Mouse (Mus musculus) heart, embryonic 11.5 days (tissue): Measurements from ENCODE around the gene Zg16. TPM values are rescaled to one million over a fixed set of nuclear protein-coding genes. Genes with fewer than 3 reads are reported as not detected.
A peak's percentile ranks its signal among the peaks of the same experiment; 100 is the strongest.

Experiments
- ATAC-seq: fragments of 200-750 bp; cut with Nextera tagmentation; replicated peaks from 2 replicates; pipeline ENCODE4 v1.8.0; 2017; ENCODE audit warnings: moderate library complexity; ENCODE audit not compliant: insufficient number of reproducible peaks, low FRiP score, low TSS enrichment
- H3K27ac ChIP-seq: fragments of 300-500 bp; sonication (generic); 2 replicates; pipeline ENCODE4 v1.5.1; 2014; ENCODE audit warnings: mild to moderate bottlenecking, low read depth, low read length
- H3K27me3 ChIP-seq: fragments of 300-500 bp; sonication (generic); 2 replicates; pipeline ENCODE4 v1.6.1; 2014; ENCODE audit warnings: mild to moderate bottlenecking, low read length, mixed read lengths; ENCODE audit not compliant: control insufficient read depth, insufficient read depth
- H3K36me3 ChIP-seq: fragments of 300-500 bp; sonication (generic); 2 replicates; pipeline ENCODE4 v1.6.1; 2014; ENCODE audit warnings: mild to moderate bottlenecking, low read length, moderate library complexity, mixed read lengths; ENCODE audit not compliant: control insufficient read depth, insufficient read depth
- H3K4me1 ChIP-seq: fragments of 300-500 bp; sonication (generic); 2 replicates; pipeline ENCODE4 v1.6.1; 2014; ENCODE audit warnings: low read length; ENCODE audit not compliant: control insufficient read depth, insufficient read depth
- H3K4me2 ChIP-seq: fragments of 300-500 bp; sonication (generic); 2 replicates; pipeline ENCODE4 v1.6.1; 2014; ENCODE audit warnings: mild to moderate bottlenecking, moderate library complexity
- H3K4me3 ChIP-seq: fragments of 300-500 bp; sonication (generic); 2 replicates; pipeline ENCODE4 v1.5.1; 2014; ENCODE audit warnings: low read depth, low read length
- H3K9ac ChIP-seq: fragments of 300-500 bp; sonication (generic); 2 replicates; pipeline ENCODE4 v1.6.1; 2014; ENCODE audit warnings: mild to moderate bottlenecking, low read depth, low read length, moderate library complexity
- H3K9me3 ChIP-seq: fragments of 300-500 bp; sonication (generic); replicated peaks from 2 replicates; pipeline ENCODE4 v1.6.1; 2016; ENCODE audit warnings: low read length; ENCODE audit not compliant: control insufficient read depth
- WGBS: fragments of 180-500 bp; shearing (Covaris S2); extraction: QIAGEN DNeasy Blood & Tissue Kit; methylation state at CpG from one replicate; pipeline ENCODE4 v1.1.7; 2014; ENCODE audit not compliant: insufficient replicate concordance; 5-methylcytosine and 5-hydroxymethylcytosine counted together
- polyA plus RNA-seq: library from polyadenylated mRNA; unstranded; fragments of >200 nt; fragmentation: Nextera tagmentation; extraction: Ambion mirVana; gene quantifications from 2 replicates; pipeline ENCODE4 v1.2.1, GENCODE M21; 2014

The Zg16 gene
- polyA plus RNA-seq, 1 experiment from 2014 or later = not detected

GRCm38 (mm10) chr7:127118671-127119445, 31.7 kb upstream of the Zg16 start:
- Histone ChIP-seq H3K4me3 (no peak overlapping the region), H3K9ac (no peak overlapping the region), H3K9me3 (no peaks in the 10 kb centered on the region), H3K27ac (no peak overlapping the region), H3K27me3 (peaks cover 14% of the 10 kb centered on the region; the same call in 1 of the 2 replicates), H3K4me2 (no peak overlapping the region), H3K4me1 (peaks cover 11% of the 10 kb centered on the region), H3K36me3 (no peaks in the 10 kb centered on the region)
- ATAC-seq = no peak
- WGBS = 60% methylated on average over 14 of the region's 14 CpGs

DNA sequence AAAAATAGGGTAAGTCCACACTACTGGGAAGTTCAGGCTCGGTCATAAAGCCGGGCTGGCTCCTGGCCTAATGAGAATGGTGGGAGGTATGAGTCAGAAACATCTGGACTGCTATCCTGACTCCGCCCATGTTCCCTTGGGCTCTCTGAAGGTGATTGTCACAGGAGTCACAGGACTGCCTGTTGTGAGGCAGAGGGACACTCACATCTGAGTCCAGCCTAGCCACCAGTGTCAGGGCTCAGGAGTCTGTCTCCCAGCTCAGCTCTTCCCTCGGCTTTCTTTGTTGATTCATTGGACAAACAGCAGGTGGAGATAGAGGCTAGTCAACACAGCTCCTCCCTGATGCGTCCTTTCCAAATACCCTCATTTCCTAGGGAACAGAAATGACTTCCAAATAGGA, 30.8 kb upstream of the Zg16 start:
- Histone ChIP-seq H3K9me3 (no peaks in the 10 kb centered on the region), H3K4me1 (peaks cover 11% of the 10 kb centered on the region), H3K4me3 (no peak overlapping the region), H3K27ac (no peak overlapping the region), H3K4me2 (no peak overlapping the region), H3K27me3 (peaks cover 14% of the 10 kb centered on the region; the same call in 1 of the 2 replicates), H3K9ac (no peak overlapping the region), H3K36me3 (no peaks in the 10 kb centered on the region)
- 36% methylated on average over 5 of the region's 5 CpGs for WGBS
- ATAC-seq = no peak

GRCm38 (mm10) chr7:127116331-127116935, 29.3 kb upstream of the Zg16 start:
- H3K27me3 ChIP-seq = peaks cover 9% of the 10 kb centered on the region; the same call in 1 of the 2 replicates
- no peak overlapping the region for H3K4me3 ChIP-seq
- H3K9ac ChIP-seq = peak overlapping the region; percentile 34; the same call in 1 of the 2 replicates
- ATAC-seq = no peak
- no peak overlapping the region for H3K27ac ChIP-seq
- H3K4me2 ChIP-seq = no peak overlapping the region
- H3K9me3 ChIP-seq = no peaks in the 10 kb centered on the region
- H3K36me3 ChIP-seq = no peaks in the 10 kb centered on the region
- WGBS = 55% methylated on average over 11 of the region's 11 CpGs
- H3K4me1 ChIP-seq = peaks cover 14% of the 10 kb centered on the region

- H3K27me3 ChIP-seq = no peaks in the 10 kb centered on the region
- H3K27ac ChIP-seq = no peak overlapping the region
- H3K36me3 ChIP-seq = no peaks in the 10 kb centered on the region
- ATAC-seq = no peak
- no peak overlapping the region for H3K9ac ChIP-seq
- 77% methylated on average over 11 of the region's 11 CpGs for WGBS
- no peaks in the 10 kb centered on the region for H3K9me3 ChIP-seq
- no peak overlapping the region for H3K4me3 ChIP-seq
- H3K4me1 ChIP-seq = peaks cover 11% of the 10 kb centered on the region
- H3K4me2 ChIP-seq = no peak overlapping the region
These were observed 27.8 kb upstream of the Zg16 start for GRCm38 (mm10) chr7:127114920-127115319.

GRCm38 (mm10) chr7:127113614-127114259, 26.6 kb upstream of the Zg16 start:
- no peak overlapping the region for H3K27ac ChIP-seq
- no peak for ATAC-seq
- H3K4me3 ChIP-seq = no peak overlapping the region

GRCm38 (mm10) chr7:127112921-127113597, 25.9 kb upstream of the Zg16 start:
- 39% methylated on average over 9 of the region's 9 CpGs for WGBS
- Histone ChIP-seq H3K27me3 (no peaks in the 10 kb centered on the region), H3K4me1 (peaks cover 6% of the 10 kb centered on the region; the same call in 1 of the 2 replicates), H3K9ac (no peak overlapping the region), H3K27ac (no peak overlapping the region), H3K9me3 (no peaks in the 10 kb centered on the region), H3K4me2 (no peak overlapping the region), H3K4me3 (no peak overlapping the region), H3K36me3 (no peaks in the 10 kb centered on the region)
- no peak for ATAC-seq

More at GRCm38 (mm10) chr7:127113614-127114259, 26.6 kb upstream of the Zg16 start:
- Histone ChIP-seq H3K27me3 (no peaks in the 10 kb centered on the region), H3K4me1 (peaks cover 8% of the 10 kb centered on the region), H3K9me3 (no peaks in the 10 kb centered on the region), H3K9ac (no peak overlapping the region), H3K4me2 (no peak overlapping the region), H3K36me3 (no peaks in the 10 kb centered on the region)
- WGBS = 52% methylated on average over 12 of the region's 12 CpGs

GRCm38 (mm10) chr7:127112251-127112841, 25.2 kb upstream of the Zg16 start:
- Histone ChIP-seq H3K9ac (no peak overlapping the region), H3K27me3 (no peaks in the 10 kb centered on the region), H3K9me3 (no peaks in the 10 kb centered on the region), H3K4me3 (no peak overlapping the region), H3K36me3 (no peaks in the 10 kb centered on the region), H3K27ac (no peak overlapping the region), H3K4me2 (no peak overlapping the region), H3K4me1 (0 out of 2 replicates have a peak, but pooled peaks cover 3% of the 10 kb centered on the region)
- WGBS = 66% methylated on average over 12 of the region's 12 CpGs
- no peak for ATAC-seq

DNA sequence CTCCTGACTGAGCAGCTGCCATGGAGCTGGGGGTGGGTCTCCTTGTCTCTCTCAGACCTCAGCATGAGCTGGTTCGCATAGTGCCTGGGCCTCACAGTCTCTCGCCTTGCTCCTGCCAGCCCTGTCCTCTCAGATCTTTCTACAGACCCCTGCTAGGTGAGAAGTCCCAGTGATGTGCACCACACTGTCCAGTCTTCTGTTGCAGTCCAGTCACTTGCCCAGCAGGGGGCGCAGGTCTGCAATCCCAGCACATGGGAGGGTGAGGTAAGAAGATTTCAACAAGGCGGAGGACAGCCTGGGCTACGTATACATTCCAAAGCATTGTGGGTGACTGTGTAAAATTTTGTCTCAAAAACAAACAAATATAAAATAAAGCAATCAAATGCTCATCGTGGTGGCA, 24.3 kb upstream of the Zg16 start:
- ATAC-seq = no peak
- H3K4me1 ChIP-seq = 0 out of 2 replicates have a peak, but pooled peaks cover 3% of the 10 kb centered on the region
- WGBS = 34% methylated on average over 6 of the region's 6 CpGs

More for the DNA sequence above, 24.3 kb upstream of the Zg16 start:
- H3K9ac ChIP-seq = no peak overlapping the region
- H3K27me3 ChIP-seq = no peaks in the 10 kb centered on the region
- H3K4me3 ChIP-seq = no peak overlapping the region
- no peak overlapping the region for H3K4me2 ChIP-seq
- H3K9me3 ChIP-seq = no peaks in the 10 kb centered on the region
- no peak overlapping the region for H3K27ac ChIP-seq
- H3K36me3 ChIP-seq = no peaks in the 10 kb centered on the region
